Mouse (Mus musculus): ENCODE results near the gene Tmem135.

Tmem135 gene

GRCm38 (mm10) chr7:89404081-89404733 lies at the start of gene Tmem135, which contains the start of gene Fzd4:
Gene Tmem135 (minus strand): TSS chr7:89404222.
Gene Fzd4 (plus strand): TSS chr7:89404355.
- peak; percentile 89 to 93 for DNase-seq (ENCODE audit: low spot score in 2 of 2)

GRCm38 (mm10) chr7:89450312-89450711 lies 46.3 kb upstream of the Tmem135 start:
- no peak for DNase-seq (ENCODE audit: low spot score in 2 of 2)

- no peak for DNase-seq (ENCODE audit: low spot score in 2 of 2)
Measured at GRCm38 (mm10) chr7:89445137-89445536, 41.1 kb upstream of the Tmem135 start.

DNA sequence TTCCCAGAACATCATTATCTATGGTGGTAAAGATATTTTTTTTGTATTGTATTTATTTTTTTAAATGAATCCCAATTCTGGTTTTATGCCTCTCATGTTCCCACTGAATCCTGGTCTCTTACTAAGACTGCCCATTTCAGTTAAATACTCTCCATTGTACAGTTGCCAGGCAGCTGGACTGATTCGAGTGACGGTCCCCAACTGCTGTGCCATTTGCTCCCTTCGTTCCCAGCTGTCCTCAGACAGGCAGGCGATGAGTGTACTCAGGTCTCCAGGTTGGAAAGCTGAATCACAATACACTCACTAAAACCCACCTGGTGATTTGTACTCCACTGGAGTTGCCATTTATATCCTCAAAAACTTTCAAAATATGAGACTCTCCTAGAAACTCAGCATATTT lies 38.2 kb upstream of the Tmem135 start:
- DNase-seq (ENCODE audit: low spot score in 2 of 2) = no peak

DNA sequence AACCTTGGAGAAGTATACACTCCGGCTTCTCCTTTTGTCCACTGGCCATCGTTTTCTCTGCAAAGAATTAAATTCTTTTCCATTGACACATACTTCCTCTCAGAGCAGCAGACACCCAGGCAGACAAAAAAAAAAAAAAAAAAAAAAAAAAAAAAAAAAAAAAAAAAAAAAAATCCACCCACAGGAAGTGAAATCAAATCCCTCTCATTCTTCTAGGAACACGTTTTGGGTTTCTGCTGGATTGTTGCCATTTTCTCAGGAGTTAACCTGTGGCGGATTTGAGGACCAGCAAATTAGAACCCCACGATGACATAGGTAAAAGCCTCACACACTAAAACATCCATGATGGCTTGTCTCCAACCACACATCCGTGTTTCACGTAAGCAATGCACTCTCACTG lies 37.3 kb upstream of the Tmem135 start:
- DNase-seq (ENCODE audit: low spot score in 2 of 2) = no peak

DNA sequence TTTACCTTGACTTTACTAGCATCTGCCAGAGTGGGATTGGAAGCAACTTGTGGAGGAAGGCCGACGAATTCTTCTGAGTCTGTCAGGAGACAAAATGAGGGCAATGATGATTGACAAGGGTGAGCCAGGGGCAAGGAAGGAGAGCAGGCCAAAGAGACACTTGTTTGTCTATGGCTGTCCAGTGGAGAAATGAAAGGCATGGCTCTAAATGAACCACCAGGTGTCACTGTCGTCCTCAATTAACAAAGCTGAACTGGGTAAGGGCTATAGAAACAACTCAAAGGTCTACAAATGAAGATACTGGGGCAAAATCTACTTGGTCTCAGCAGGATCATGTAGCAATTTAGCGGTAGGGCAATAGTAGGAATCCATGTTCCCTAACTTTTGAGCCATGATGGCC lies 33.6 kb upstream of the Tmem135 start:
- no peak for DNase-seq (ENCODE audit: low spot score in 2 of 2)

GRCm38 (mm10) chr7:89436404-89436803 lies 32.4 kb upstream of the Tmem135 start:
- DNase-seq (ENCODE audit: low spot score in 2 of 2) = no peak

DNA sequence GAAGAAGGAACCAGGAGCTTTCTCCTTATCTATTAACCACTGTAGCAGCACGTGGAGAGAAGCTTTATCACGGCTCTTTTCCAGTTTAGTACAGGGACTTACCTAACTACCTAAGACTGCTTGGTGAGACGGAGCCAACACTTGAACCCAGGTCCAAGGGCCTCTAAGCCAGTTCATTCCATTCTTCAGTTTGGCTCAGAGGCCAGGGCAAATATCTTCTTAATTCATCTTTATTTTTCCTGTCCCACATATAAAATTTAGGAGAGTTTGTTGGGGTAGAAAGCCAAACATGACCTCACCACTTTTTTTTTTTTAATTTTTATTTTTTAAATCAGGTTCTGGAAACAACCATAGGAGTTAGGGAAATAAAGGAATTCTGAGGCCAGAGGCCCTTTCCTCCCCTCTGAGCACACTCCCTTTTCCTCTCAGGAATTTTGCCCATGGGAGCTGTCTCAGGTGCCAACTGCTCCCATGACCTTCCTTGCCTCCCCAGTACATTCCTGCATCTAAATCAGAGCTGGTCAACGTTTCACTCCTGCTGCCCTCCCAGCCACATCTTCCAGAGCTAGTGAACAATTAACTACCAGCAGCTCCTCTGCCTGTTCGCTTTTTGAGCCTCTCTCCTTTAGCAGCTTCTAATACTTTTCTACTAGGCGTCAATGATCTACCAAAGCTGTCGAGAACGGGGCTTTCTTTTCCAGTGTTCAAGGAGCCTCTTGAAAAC lies 30.0 kb upstream of the Tmem135 start:
- no peak for DNase-seq (ENCODE audit: low spot score in 2 of 2)

GRCm38 (mm10) chr7:89433193-89433892 lies 29.3 kb upstream of the Tmem135 start:
- DNase-seq (ENCODE audit: low spot score in 2 of 2) = no peak

GRCm38 (mm10) chr7:89431185-89431584 lies 27.2 kb upstream of the Tmem135 start:
- DNase-seq (ENCODE audit: low spot score in 2 of 2) = no peak

DNA sequence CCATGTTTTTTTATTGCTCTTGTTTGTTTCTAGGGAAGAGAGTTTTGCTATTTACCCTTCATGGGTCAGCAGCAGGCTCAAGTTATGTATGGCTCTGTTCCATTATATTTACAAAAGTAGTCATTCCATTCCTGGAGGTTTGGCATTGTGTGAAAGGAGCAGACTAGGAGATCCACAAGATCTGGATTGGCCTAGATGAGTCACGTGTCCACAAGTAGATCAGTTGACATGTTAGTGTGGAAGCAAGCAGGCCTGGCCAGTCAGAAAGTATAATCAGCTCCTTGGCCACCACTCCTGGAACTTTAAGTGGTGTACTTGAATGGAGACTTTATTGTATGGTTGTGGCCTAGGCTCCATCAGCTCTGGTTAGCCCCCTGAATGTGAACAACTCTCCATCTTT lies 25.3 kb upstream of the Tmem135 start:
- no peak for DNase-seq (ENCODE audit: low spot score in 2 of 2)

GRCm38 (mm10) chr7:89428804-89429203 lies 24.8 kb upstream of the Tmem135 start:
- no peak for DNase-seq (ENCODE audit: low spot score in 2 of 2)

DNA sequence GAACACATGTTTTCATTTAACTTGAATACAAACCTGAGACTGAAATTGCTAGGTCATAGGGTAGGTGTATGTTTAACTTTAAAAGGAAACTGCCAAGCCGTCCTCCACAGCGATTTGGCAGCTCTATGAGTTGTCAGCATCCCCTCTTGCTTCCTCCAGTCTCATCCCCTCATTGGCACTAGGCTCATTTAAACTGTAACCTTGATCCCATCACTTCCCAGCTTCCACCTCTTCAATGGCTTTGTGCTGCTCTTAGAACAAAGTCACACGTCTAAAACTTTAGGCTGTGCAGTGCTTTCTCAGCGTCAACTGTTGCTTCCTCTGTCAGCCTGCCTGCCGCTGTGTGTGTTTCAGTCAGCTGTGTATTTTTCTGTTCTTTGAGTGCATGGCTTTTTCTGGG lies 23.1 kb upstream of the Tmem135 start:
- no peak for DNase-seq (ENCODE audit: low spot score in 2 of 2)

GRCm38 (mm10) chr7:89425803-89426725 lies 22.0 kb upstream of the Tmem135 start:
- no peak for DNase-seq (ENCODE audit: low spot score in 2 of 2)

DNA sequence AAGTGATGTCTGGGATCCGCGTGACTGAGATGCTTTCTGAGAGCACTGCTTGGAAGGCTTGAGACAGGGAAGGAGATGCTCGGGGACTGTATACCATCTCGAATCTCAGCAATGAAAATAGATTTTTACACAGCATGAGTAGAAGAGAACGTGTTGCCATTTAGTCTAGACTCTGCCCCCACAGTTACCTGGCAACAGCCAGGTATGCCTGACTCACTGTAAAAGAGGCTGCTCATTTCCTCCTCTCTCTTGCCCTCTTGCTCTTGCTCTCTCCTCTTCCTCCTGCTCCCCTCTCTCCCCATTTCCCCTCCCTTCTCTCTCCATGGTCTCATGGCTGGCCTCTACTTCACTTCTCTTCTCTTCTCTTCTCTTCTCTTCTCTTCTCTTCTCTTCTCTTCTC lies 20.6 kb upstream of the Tmem135 start:
- no peak for DNase-seq (ENCODE audit: low spot score in 2 of 2)

- no peak for DNase-seq (ENCODE audit: low spot score in 2 of 2)
Measured at GRCm38 (mm10) chr7:89423688-89424255, 19.8 kb upstream of the Tmem135 start.

DNA sequence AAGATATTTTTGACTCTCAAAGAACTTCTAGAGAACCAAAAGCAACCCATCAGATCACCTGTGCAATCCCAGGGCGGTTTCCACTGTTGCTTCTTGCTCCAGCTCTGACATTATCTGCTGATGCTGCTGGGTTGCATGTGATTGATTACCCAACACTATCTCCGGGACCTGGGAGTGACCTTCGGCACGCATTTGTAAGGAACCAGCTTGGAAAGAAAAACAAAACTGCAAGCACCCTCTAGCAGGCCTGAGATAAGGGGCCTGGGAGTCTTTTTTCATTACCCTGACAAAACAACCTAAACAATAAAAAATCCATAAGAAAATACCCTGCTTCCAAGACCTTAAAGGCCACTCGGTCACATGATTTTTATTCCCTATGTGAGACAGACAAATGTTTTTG lies 19.2 kb upstream of the Tmem135 start:
- DNase-seq (ENCODE audit: low spot score in 2 of 2) = no peak

DNA sequence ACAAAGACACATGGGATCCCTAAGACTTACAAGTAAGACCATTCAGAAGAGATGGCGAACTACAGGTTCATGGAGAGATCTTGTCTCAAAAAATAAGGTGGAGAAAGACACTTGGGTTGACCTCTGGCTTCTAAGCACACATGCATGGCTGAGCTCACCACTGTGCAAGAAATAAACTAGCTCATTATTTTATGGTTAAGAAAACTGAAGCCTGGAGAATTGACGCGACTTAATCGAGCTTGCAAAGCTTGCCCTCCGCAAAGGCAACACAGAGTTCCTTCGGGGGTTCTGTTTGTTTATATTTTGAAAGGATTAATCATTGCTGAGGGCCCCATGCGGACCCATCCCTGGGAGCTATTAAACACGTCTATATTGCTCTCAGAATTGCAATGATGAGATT lies 18.6 kb upstream of the Tmem135 start:
- DNase-seq (ENCODE audit: low spot score in 2 of 2) = no peak

DNA sequence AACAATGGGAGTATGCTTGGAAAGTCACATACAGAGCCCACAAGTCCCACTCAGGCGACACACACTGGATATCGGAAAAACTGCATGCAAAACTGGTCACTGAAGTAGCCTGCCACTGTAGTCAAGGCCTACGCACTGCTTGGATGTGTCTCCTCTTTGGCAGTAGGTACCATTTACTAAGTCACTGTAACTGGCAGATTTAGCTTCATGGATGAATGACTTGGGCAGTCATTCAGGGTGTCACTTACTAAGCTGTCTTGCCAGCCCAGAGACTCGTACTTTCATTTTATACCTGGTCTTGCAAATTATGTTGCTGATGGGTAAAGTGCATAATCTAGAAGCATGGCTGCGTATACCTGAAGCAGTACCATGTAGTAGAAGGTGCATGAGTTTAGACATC lies 17.3 kb upstream of the Tmem135 start:
- no peak for DNase-seq (ENCODE audit: low spot score in 2 of 2)

GRCm38 (mm10) chr7:89418917-89419679 lies 15.1 kb upstream of the Tmem135 start:
- DNase-seq (ENCODE audit: low spot score in 2 of 2) = no peak
